ENCODE assay signal across 8 mouse cellular contexts in genomic region chr10:86727548-86727980, GRCm38 (mm10). TPM values are rescaled to one million over a fixed set of nuclear protein-coding genes. Genes with fewer than 3 reads are reported as not detected.
DNase-seq lines count a peak whose midpoint lies in the region; ATAC-seq lines count a peak whose summit lies in the region.

No protein-coding gene starts in this region.

- no peaks in the 10 kb centered on the region for H3K36me3 ChIP-seq in forebrain, embryonic 14.5 days (ENCODE audit: control insufficient read depth, insufficient read depth, low read length)

- H3K9ac ChIP-seq in forebrain, embryonic 14.5 days (ENCODE audit: low read length), result peak overlapping the region; percentile 46; the same call in 1 of the 2 replicates

- H3K27ac ChIP-seq in forebrain, embryonic 14.5 days (ENCODE audit: low read depth, low read length), result peak overlapping the region; percentile 9; the same call in 1 of the 2 replicates

- ATAC-seq in forebrain, embryonic 14.5 days, result peak; percentile 76

- peak overlapping the region; percentile 48 for H3K4me2 ChIP-seq in forebrain, embryonic 14.5 days (ENCODE audit: low read length)

- WGBS in forebrain, embryonic 14.5 days, result 7% methylated on average over 12 of the region's 12 CpGs

- peak overlapping the region; percentile 13 for H3K4me3 ChIP-seq in forebrain, embryonic 14.5 days (ENCODE audit: low read depth, low read length)

- H3K27me3 ChIP-seq in forebrain, embryonic 14.5 days (replicated peaks; ENCODE audit: control insufficient read depth, insufficient read depth, low read length), result no peaks in the 10 kb centered on the region

- peak; percentile 32 for DNase-seq in ovary, postnatal 36 days (ENCODE audit: low spot score)
- DNase-seq in ovary, postnatal 10 days (ENCODE audit: low spot score), result no peak
- DNase-seq in forebrain, embryonic 14.5 days (ENCODE audit: low spot score), result peak; percentile 49
- peak; percentile 33 for DNase-seq in heart, postnatal 4 days
- peak; percentile 12 to 16 for DNase-seq in layer of hippocampus, postnatal 36 days
- peak; percentile 74 to 80 for DNase-seq in lung, postnatal 4 days
- DNase-seq in right cerebral cortex, adult 2 months (ENCODE audit: low spot score in 2 of 2), result peak; percentile 21 to 38
- DNase-seq in c-Kit-positive CD71-positive TER-119-positive erythroid progenitor cells, embryonic 14.5 days (ENCODE audit: low spot score), result no peak

- H3K9me3 ChIP-seq in forebrain, embryonic 14.5 days (replicated peaks; ENCODE audit: control insufficient read depth, low read length), result no peaks in the 10 kb centered on the region

- H3K4me1 ChIP-seq in forebrain, embryonic 14.5 days (ENCODE audit: control insufficient read depth, insufficient read depth, low read length), result peaks cover 5% of the 10 kb centered on the region; the same call in 1 of the 2 replicates

RNA-seq across cellular contexts. Expression of gene Ttc41, which starts 22.0 kb away (rescaled TPM):
- polyA plus RNA-seq in forebrain, embryonic 14.5 days (2014; fragmentation: Nextera tagmentation; extraction: Ambion mirVana), result 0.99 and 1.5 TPM in 2 replicates
- total RNA-seq in heart, postnatal 4 days (2021), result 1 to 10 TPM; 1.6 to 1.7 TPM
- 1 to 10 TPM; 1.2 to 2.4 TPM for total RNA-seq in layer of hippocampus, postnatal 36 days (2021)

RNA-seq across cellular contexts. Expression of gene Hsp90b1, which starts 22.3 kb away (rescaled TPM):
- polyA plus RNA-seq in forebrain, embryonic 14.5 days (2014; fragmentation: Nextera tagmentation; extraction: Ambion mirVana), result 248 and 269 TPM in 2 replicates
- total RNA-seq in heart, postnatal 4 days (2021), result 100 to 1,000 TPM; 307 to 335 TPM
- 100 to 1,000 TPM; 391 to 418 TPM for total RNA-seq in layer of hippocampus, postnatal 36 days (2021)

RNA-seq across cellular contexts. Expression of gene Gm49358, which starts 36.2 kb away (rescaled TPM):
- 0.88 TPM in 1 of 2 replicates, not detected in the other for polyA plus RNA-seq in forebrain, embryonic 14.5 days (2014; fragmentation: Nextera tagmentation; extraction: Ambion mirVana)
- total RNA-seq in heart, postnatal 4 days (2021), result 10 to 100 TPM; 12.8 to 14.2 TPM
- total RNA-seq in layer of hippocampus, postnatal 36 days (2021), result 10 to 100 TPM; 45.5 to 45.7 TPM

RNA-seq across cellular contexts. Expression of gene Nt5dc3, which starts 51.2 kb away (rescaled TPM):
- 6.7 and 7.6 TPM in 2 replicates for polyA plus RNA-seq in forebrain, embryonic 14.5 days (2014; fragmentation: Nextera tagmentation; extraction: Ambion mirVana)
- 10 to 100 TPM; 35.0 to 35.1 TPM for total RNA-seq in heart, postnatal 4 days (2021)
- total RNA-seq in layer of hippocampus, postnatal 36 days (2021), result 100 to 1,000 TPM; 133 to 138 TPM

Comparison
In these comparisons a context has a peak if more than half of its experiments do, and no peak if none do; other contexts are left out.
1. DNase-seq: peak in ovary, postnatal 36 days (single experiment), forebrain, embryonic 14.5 days (single experiment), heart, postnatal 4 days (single experiment), layer of hippocampus, postnatal 36 days (2 of 2), lung, postnatal 4 days (2 of 2) and right cerebral cortex, adult 2 months (2 of 2); none in ovary, postnatal 10 days (single experiment) and c-Kit-positive CD71-positive TER-119-positive erythroid progenitor cells, embryonic 14.5 days (single experiment).